Mouse (Mus musculus) heart, adult 2 months (tissue): Measurements from ENCODE around the gene Mknk2. TPM values are rescaled to one million over a fixed set of nuclear protein-coding genes. Genes with fewer than 3 reads are reported as not detected.

ENCODE experiments used
- DNase-seq, 2 experiments: peaks; one replicate each; pipeline ENCODE4 v3.0.0; 2021
- H3K27ac ChIP-seq: fragments of 200-600 bp; 2 replicates; pipeline ENCODE4 v1.8.1; 2022
- H3K27me3 ChIP-seq: fragments of 200-500 bp; 2 replicates; pipeline ENCODE4 v1.6.1; 2012; ENCODE audit warnings: mild to moderate bottlenecking, low read length, inconsistent platforms, mixed read lengths; ENCODE audit not compliant: control insufficient read depth, insufficient read depth
- H3K36me3 ChIP-seq: fragments of 200-500 bp; 2 replicates; pipeline ENCODE4 v1.6.1; 2012; ENCODE audit warnings: low read length, inconsistent platforms; ENCODE audit not compliant: control insufficient read depth, insufficient read depth
- H3K4me1 ChIP-seq: fragments of 200-500 bp; 2 replicates; pipeline ENCODE4 v1.6.1; 2011; ENCODE audit warnings: low read length; ENCODE audit not compliant: control insufficient read depth, insufficient read depth
- H3K4me3 ChIP-seq: fragments of 200-600 bp; 2 replicates; pipeline ENCODE4 v1.8.1; 2022
- H3K79me2 ChIP-seq: fragments of 200-500 bp; replicated peaks from 2 replicates; pipeline ENCODE4 v1.6.1; 2012; ENCODE audit warnings: mild to moderate bottlenecking, inconsistent platforms, low read length, moderate library complexity, mixed read lengths; ENCODE audit not compliant: control insufficient read depth, insufficient read depth
- H3K9ac ChIP-seq: fragments of 200-500 bp; 2 replicates; pipeline ENCODE4 v1.6.1; 2012; ENCODE audit warnings: low read depth, mild to moderate bottlenecking, control low read depth, inconsistent platforms, low read length, mixed read lengths
- CTCF ChIP-seq: fragments of 200-600 bp; IDR thresholded peaks from 2 replicates; pipeline ENCODE4 v1.8.1; 2022; ENCODE audit warnings: antibody characterized with exemption, mild to moderate bottlenecking, moderate library complexity
- EP300 ChIP-seq: fragments of 200-500 bp; IDR thresholded peaks from 2 replicates; pipeline ENCODE4 v1.6.1; 2011; ENCODE audit warnings: low read depth, low read length, control low read depth; ENCODE audit not compliant: insufficient read depth
- POLR2A ChIP-seq: fragments of 200-500 bp; IDR thresholded peaks from 2 replicates; pipeline ENCODE4 v1.6.1; 2011; ENCODE audit warnings: mild to moderate bottlenecking, low read depth, low read length, control low read depth; ENCODE audit not compliant: insufficient read depth
- WGBS: fragments of 180-500 bp; shearing (Covaris S2); methylation state at CpG from one replicate; pipeline ENCODE4 v1.1.7; 2018; 5-methylcytosine and 5-hydroxymethylcytosine counted together
- intact Hi-C: fragments of 180-260 bp; cut with DNase I; formaldehyde crosslinking; loops from one replicate; pipeline ENCODE4 v1.15.1; 2025
- polyA plus RNA-seq: library from polyadenylated mRNA; depleted of rRNA; stranded (reverse); fragments of >200 nt; gene quantifications from 2 replicates; pipeline ENCODE4 v1.2.3, GENCODE M21; 2012
- total RNA-seq, 2 experiments: library from RNA; stranded (reverse); gene quantifications; 2 replicates each; pipeline ENCODE4 v1.2.3; 2021

Mknk2 gene
- total and polyA plus RNA-seq, 3 experiments, result 176 to 229 (median 208) TPM

DNA sequence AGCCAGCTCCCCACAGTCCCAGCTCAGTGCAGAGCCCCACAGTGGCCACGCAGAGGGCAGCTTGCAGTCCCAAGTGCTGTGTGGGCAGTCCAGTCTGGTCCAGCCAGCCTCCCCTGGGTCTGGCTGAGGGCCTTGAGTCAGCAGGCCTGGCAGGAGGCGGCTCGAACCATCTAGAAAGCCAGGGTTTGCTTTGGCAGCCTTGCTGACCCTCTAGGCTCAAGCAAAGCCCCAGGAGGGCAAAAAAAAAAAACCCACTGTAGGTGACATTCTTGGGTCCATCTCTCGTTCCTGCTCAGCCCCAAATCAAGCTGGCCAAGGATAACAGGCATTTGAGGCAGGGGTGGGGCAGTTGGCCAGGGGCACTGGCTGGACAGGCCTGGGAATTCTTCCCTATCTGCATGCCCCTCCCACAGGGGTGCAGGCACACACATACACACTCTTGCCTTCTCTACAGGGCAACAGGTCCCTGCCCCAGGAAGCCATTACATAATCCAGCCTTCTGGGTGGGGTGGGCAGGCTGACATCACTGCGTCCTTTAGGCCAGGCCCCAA lies 3.7 kb downstream of the Mknk2 start:
- H3K4me1 ChIP-seq, result peaks cover 57% of the 10 kb centered on the region
- 8% methylated on average over 5 of the region's 5 CpGs for WGBS

DNA sequence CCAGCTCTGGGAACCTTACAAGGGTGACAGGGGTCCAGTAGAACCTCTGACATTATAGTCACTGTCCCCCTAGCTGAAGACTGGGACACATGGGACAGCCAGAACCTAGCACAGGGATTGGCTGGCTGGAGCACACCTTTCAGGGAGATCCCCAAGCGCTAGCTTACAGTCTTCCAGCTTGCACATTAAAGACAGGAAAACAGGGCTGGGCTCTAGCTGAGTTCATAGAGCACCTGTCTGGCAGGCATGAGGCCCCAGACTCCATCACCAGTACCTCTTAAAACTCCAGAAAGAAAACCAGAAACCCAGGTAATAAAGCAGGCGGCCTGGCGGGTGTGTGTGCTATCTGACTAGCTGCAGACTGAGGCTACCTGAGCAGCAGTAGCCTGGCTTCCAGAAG lies 4.2 kb downstream of the Mknk2 start:
- peaks cover 52% of the 10 kb centered on the region for H3K4me1 ChIP-seq
- peaks cover 6% of the 10 kb centered on the region for H3K79me2 ChIP-seq
- H3K4me3 ChIP-seq, result peak overlapping the region; percentile 97
- intact Hi-C loops, result loop anchor here (2.0 kb wide), 1 partner anchor 15 kb away; no protein-coding TSS in a partner anchor
- H3K27ac ChIP-seq, result peak overlapping the region; percentile 97
- H3K27me3 ChIP-seq, result no peaks in the 10 kb centered on the region
- TF ChIP-seq POLR2A, result no peak
- DNase-seq, result no peak
- 63% methylated on average over 3 of the region's 3 CpGs for WGBS
- peak overlapping the region; percentile 68 for H3K9ac ChIP-seq
- H3K36me3 ChIP-seq, result peaks cover 24% of the 10 kb centered on the region

More for the DNA sequence above, 3.7 kb downstream of the Mknk2 start:
- peaks cover 6% of the 10 kb centered on the region for H3K79me2 ChIP-seq
- peak overlapping the region; percentile 97 for H3K4me3 ChIP-seq
- H3K27ac ChIP-seq, result peak overlapping the region; percentile 97
- peak overlapping the region; percentile 99 for H3K9ac ChIP-seq
- peak; percentile 73 to 85 for DNase-seq
- intact Hi-C loops, result loop anchor here (2.0 kb wide), 1 partner anchor 15 kb away; no protein-coding TSS in a partner anchor
- H3K27me3 ChIP-seq, result no peaks in the 10 kb centered on the region
- TF ChIP-seq CTCF (no peak), EP300 (peak; percentile 84), POLR2A (peak; percentile 28; the same call in 1 of the 2 replicates)
- peaks cover 27% of the 10 kb centered on the region for H3K36me3 ChIP-seq

DNA sequence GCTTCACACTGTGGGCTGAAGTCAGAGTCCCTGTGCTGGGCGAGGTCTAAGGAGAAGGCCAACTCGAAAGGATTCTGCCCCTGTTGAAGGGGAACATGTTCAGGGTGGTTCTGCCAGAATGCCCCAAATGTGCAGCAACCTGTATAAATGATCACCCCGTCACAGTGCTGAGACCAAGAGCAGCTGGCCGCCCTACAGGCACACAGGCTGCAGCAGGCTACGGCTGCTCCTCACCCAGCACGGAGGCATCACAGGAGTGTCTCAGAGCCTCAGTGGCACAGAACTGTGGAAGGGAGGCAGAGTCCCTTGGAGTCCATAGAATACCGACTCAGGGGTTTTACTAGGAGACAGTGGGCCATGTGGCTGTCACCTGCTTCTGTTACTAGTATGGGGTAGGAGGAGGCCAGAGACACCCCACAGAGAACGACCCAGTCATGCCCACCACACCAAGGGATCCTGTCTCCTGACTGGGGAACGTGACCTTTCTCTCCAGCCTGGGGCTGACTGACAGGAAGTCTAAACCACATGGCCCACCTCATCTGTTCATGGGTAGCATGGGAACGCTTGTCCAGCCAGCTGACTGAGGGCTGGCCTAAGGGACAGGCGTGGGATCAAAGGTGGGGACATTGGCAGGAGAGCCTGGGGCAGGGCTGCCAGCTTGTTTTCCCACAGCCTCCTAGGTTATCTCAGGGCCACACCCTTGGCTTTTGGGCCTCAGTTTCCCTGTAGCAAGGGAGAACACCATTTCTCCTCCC lies 5.8 kb downstream of the Mknk2 start:
- intact Hi-C loops, result no loop called here
- Histone ChIP-seq H3K27me3 (no peaks in the 10 kb centered on the region), H3K27ac (peak overlapping the region; percentile 97), H3K4me3 (0 out of 2 replicates have a peak overlapping the region, but pooled peaks have one; percentile 1), H3K79me2 (peaks cover 6% of the 10 kb centered on the region), H3K9ac (peak overlapping the region; percentile 29), H3K36me3 (peaks cover 23% of the 10 kb centered on the region), H3K4me1 (peaks cover 40% of the 10 kb centered on the region)
- DNase-seq, result peak in 1 of 2 experiments; percentile 64
- TF ChIP-seq POLR2A, result no peak
- no peak for TF ChIP-seq CTCF
- peak; percentile 76 for TF ChIP-seq EP300
- WGBS, result 57% methylated on average over 11 of the region's 11 CpGs

- peak overlapping the region; percentile 97 for H3K27ac ChIP-seq
- intact Hi-C loops, result no loop called here
- H3K27me3 ChIP-seq, result no peaks in the 10 kb centered on the region
- peak in 1 of 2 experiments; percentile 46 for DNase-seq
- H3K36me3 ChIP-seq, result peaks cover 25% of the 10 kb centered on the region
- TF ChIP-seq POLR2A, result no peak
- TF ChIP-seq EP300, result no peak
- no peak for TF ChIP-seq CTCF
- H3K9ac ChIP-seq, result peak overlapping the region; percentile 29
- peaks cover 41% of the 10 kb centered on the region for H3K4me1 ChIP-seq
- no peak overlapping the region for H3K4me3 ChIP-seq
- WGBS, result 70% methylated on average over 4 of the region's 4 CpGs
- peaks cover 6% of the 10 kb centered on the region for H3K79me2 ChIP-seq
Measured at GRCm38 (mm10) chr10:80671251-80671650, 6.7 kb downstream of the Mknk2 start.

GRCm38 (mm10) chr10:80670531-80670930 lies 7.4 kb downstream of the Mknk2 start:
- WGBS, result 53% methylated on average over 2 of the region's 2 CpGs
- Histone ChIP-seq H3K27me3 (no peaks in the 10 kb centered on the region), H3K36me3 (peaks cover 29% of the 10 kb centered on the region), H3K4me3 (no peak overlapping the region), H3K79me2 (peaks cover 6% of the 10 kb centered on the region), H3K4me1 (peaks cover 44% of the 10 kb centered on the region), H3K27ac (peak overlapping the region; percentile 97), H3K9ac (peak overlapping the region; percentile 36; the same call in 1 of the 2 replicates)
- TF ChIP-seq POLR2A (no peak), EP300 (no peak), CTCF (no peak)
- intact Hi-C loops, result no loop called here
- no peak for DNase-seq

DNA sequence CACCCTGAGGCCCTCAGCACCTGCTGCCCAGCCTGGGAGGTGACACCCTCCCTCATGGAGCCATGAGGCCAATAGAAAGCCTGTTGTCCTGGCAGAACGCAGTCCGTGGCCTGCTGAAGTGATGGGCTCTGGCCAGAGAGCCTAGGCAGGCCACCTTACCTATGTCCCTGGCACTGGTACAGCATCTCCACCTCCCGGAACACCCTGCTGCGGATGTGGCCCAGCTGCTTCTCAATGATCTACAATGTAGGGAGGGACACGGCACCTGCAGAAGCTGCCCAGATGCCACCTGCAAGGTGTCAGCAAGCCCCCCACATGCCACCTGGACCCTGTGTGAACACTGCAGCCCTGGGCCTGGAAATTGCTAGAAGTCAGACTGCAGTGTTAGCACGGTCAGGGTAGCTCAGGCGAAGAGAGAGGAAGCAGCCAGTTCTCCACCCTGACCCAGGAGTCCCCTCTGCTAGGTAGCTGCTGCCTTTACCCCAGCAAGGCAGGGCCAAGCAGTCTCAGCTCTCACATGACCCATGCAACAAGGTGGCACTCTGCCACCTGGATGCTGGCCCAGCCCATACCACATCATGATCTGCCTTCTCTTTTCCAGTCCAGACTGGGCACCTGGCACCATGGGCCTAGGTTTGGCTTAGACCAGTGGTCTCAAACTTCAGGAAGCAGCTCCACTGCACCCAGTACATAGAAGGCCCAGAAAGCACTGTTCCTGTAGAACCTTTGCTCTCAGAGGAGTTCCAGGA lies 8.0 kb downstream of the Mknk2 start:
- peaks cover 33% of the 10 kb centered on the region for H3K36me3 ChIP-seq
- TF ChIP-seq CTCF (no peak), POLR2A (0 out of 2 replicates have a peak, but pooled peaks have one; percentile 17), EP300 (peak; percentile 57; the same call in 1 of the 2 replicates)
- 67% methylated on average over 7 of the region's 7 CpGs for WGBS
- peak overlapping the region; percentile 36 for H3K9ac ChIP-seq
- H3K79me2 ChIP-seq, result peaks cover 6% of the 10 kb centered on the region
- H3K27me3 ChIP-seq, result no peaks in the 10 kb centered on the region
- peaks cover 49% of the 10 kb centered on the region for H3K4me1 ChIP-seq
- peak overlapping the region; percentile 97 for H3K27ac ChIP-seq
- DNase-seq, result peak; percentile 79 to 87
- H3K4me3 ChIP-seq, result no peak overlapping the region
- intact Hi-C loops, result no loop called here
